Mouse (Mus musculus) gonadal fat pad, adult 2 months (tissue): ENCODE measurements around the gene AU022751. TPM values are rescaled to one million over a fixed set of nuclear protein-coding genes. Genes with fewer than 3 reads are reported as not detected.
"Not testable (repeated sequence)": the region's sequence is repeated elsewhere in the genome, so short reads cannot be mapped to it uniquely, and the experiment has no call there.

ENCODE experiments used
- DNase-seq: peaks from one replicate; pipeline ENCODE4 v3.0.0-alpha.2; 2012; ENCODE audit warnings: low read depth
- polyA plus RNA-seq: library from polyadenylated mRNA; depleted of rRNA; stranded (reverse); fragments of >200 nt; gene quantifications from 2 replicates; pipeline ENCODE4 v1.2.3, GENCODE M21; 2012; rRNA removed

AU022751 gene
- 0.04 and 0.06 TPM in 2 replicates for polyA plus RNA-seq

- no peak for DNase-seq
Observed at GRCm38 (mm10) chrX:6082954-6083680, at the start of gene AU022751. AU022751 (minus strand) TSS chrX:6083419.

GRCm38 (mm10) chrX:6091996-6092757, 9.0 kb upstream of the AU022751 start:
- no peak for DNase-seq

DNA sequence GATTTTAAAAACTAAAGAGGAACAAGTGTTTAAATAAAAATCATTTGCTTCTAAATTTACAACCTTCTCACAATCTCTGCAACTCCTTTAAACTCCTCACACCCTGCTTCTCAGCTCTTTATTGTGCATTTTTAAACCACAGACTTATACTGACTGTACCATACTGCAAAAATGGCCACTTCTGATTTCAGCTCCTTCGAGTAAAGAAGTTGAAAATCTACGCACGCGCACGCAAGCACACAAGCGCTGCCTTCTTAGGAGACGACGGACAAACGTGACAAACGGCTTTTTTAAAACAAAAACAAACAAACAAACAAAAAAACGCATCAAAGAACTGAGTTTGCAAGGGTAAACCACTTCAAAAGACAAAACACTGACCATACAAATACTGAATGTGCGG, 8.3 kb upstream of the AU022751 start:
- no peak for DNase-seq

- no peak for DNase-seq
Observed at GRCm38 (mm10) chrX:6061563-6061962, 21.7 kb downstream of the AU022751 start.

DNA sequence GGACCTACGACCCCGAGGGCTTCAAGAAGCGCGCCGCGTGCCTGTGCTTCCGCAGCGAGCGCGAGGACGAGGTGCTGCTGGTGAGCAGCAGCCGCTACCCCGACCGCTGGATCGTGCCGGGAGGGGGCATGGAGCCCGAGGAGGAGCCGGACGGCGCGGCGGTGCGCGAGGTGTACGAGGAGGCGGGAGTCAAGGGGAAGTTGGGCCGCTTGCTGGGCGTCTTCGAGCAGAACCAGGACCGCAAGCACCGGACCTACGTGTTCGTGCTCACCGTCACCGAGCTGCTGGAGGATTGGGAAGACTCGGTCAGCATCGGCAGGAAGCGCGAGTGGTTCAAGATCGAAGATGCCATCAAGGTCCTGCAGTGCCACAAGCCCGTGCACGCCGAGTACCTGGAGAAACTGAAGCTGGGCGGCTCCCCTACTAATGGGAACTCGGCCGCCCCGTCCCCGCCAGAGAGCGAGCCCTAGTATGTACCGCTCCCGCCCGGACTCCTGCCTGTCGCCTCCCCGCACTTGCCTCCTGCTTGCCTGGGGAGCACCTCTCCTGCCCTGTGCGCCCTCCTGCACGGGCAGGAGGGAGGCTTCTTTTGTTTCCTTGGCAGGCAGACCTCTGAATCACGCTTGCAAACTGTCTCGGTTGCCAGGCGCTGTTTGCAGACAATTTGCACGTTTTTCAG, 35.1 kb downstream of the AU022751 start:
- DNase-seq: not testable (repeated sequence)

DNA sequence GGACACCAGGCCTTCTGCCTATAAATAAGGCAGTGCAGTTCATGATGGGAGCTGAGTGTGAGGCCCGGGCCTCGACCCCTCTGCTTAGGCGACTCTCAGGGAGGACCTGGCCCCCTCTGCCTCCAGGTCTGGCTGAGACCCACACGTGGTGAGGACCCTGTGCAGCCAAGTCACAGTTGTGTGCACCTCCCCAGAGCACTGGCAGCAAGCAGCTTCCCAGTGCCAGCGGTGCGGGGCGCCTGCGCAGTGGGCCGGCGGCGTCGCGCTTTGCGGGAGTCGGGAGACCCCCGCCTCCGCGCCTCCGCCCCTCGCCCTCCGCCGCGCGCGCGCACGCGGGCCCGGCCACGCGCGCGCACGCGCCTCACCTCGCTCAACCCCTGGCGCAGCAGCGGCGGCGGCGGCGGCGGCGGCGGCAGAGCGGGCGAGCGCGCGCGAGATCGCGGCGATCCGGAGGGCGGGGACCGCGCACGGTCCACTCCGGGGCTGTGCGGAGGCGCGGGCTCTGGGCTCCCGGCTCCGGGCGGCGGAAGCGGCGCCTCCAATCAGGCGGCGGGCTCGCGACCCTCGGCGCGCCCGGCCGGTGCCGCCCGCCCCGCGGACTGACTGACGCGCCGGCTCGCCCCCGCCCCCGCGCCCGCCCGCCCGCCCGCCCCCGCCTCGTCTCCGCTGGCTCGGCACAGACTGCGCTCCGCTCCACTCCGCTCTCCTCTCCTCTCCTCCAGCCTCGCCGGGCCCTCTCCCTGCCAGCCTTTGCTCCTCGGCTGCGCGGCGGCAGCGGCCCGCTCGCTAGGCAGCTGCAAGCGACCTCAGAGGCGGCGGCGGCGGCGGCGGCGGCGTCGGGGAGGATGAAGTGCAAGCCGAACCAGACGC, 35.9 kb downstream of the AU022751 start, which contains the start of gene Nudt11:
Nudt11 (plus strand) TSS at position 388 of the 870 bp plus-strand sequence.
- not testable (repeated sequence) for DNase-seq

Other genes starting within 250 kb of the AU022751 start
- 1.5 and 2.7 TPM in 2 replicates for gene Nudt11, start 36.0 kb downstream of the AU022751 start, polyA plus RNA-seq
- 2.4 and 3.7 TPM in 2 replicates for gene Nudt10, start 89.6 kb upstream of the AU022751 start, polyA plus RNA-seq
- gene Bmp15, start 237.3 kb upstream of the AU022751 start, polyA plus RNA-seq: 0.27 and 0.33 TPM in 2 replicates